Mouse (Mus musculus): ENCODE results near the gene Focad. TPM values are rescaled to one million over a fixed set of nuclear protein-coding genes. Genes with fewer than 3 reads are reported as not detected.

The Focad gene
- total RNA-seq, 1 experiment, result 14.7 TPM

GRCm38 (mm10) chr4:88136528-88136927, 42.1 kb downstream of the Focad start:
- Histone ChIP-seq H3K36me3 (ENCODE audit: control insufficient read depth, insufficient read depth, low read length, poor library complexity, severe bottlenecking) (no peaks in the 10 kb centered on the region), H3K9ac (ENCODE audit: insufficient read depth, low read depth, low read length, poor library complexity, severe bottlenecking) (no peak overlapping the region), H3K27ac (ENCODE audit: insufficient read depth, low read depth, low read length, poor library complexity, severe bottlenecking) (no peak overlapping the region), H3K4me3 (ENCODE audit: insufficient read depth in 1 of 2, low read depth in 1 of 2, low read length in 2 of 2, poor library complexity in 1 of 2, severe bottlenecking in 1 of 2) (no peak overlapping the region), H3K4me1 (ENCODE audit: control insufficient read depth in 2 of 2, insufficient read depth in 2 of 2, low read length in 2 of 2, poor library complexity in 1 of 2) (no peaks in the 10 kb centered on the region), H3K9me3 (ENCODE audit: control insufficient read depth, insufficient read depth, low read depth, low read length) (no peaks in the 10 kb centered on the region)
- no peak for DNase-seq (ENCODE audit: low read depth, low spot score)
- in situ Hi-C loops (cut with MboI; ENCODE audit: low sequenced_read_pairs in 2 of 2, unreplicated experiment in 2 of 2), result no loop called here
- no peak for TF ChIP-seq MAFK (IDR thresholded peaks at IDR 0.05; ENCODE audit: insufficient read depth, low read depth, low read length)
- no peak for TF ChIP-seq ZC3H11A (IDR thresholded peaks at IDR 0.05; ENCODE audit: borderline replicate concordance, low read depth, low read length)
- no peak for TF ChIP-seq CHD2 (IDR thresholded peaks at IDR 0.05; ENCODE audit: low read depth, low read length)

- Histone ChIP-seq H3K4me3 (ENCODE audit: insufficient read depth in 1 of 2, low read depth in 1 of 2, low read length in 2 of 2, poor library complexity in 1 of 2, severe bottlenecking in 1 of 2) (no peak overlapping the region), H3K36me3 (ENCODE audit: control insufficient read depth, insufficient read depth, low read length, poor library complexity, severe bottlenecking) (no peaks in the 10 kb centered on the region), H3K9ac (ENCODE audit: insufficient read depth, low read depth, low read length, poor library complexity, severe bottlenecking) (no peak overlapping the region), H3K27ac (ENCODE audit: insufficient read depth, low read depth, low read length, poor library complexity, severe bottlenecking) (no peak overlapping the region), H3K9me3 (ENCODE audit: control insufficient read depth, insufficient read depth, low read depth, low read length) (no peaks in the 10 kb centered on the region), H3K4me1 (ENCODE audit: control insufficient read depth in 2 of 2, insufficient read depth in 2 of 2, low read length in 2 of 2, poor library complexity in 1 of 2) (no peaks in the 10 kb centered on the region)
- no peak for DNase-seq (ENCODE audit: low read depth, low spot score)
- no peak for TF ChIP-seq HCFC1 (IDR thresholded peaks at IDR 0.05; ENCODE audit: borderline replicate concordance, insufficient read depth, low read length)
- no peak for TF ChIP-seq MAFK (IDR thresholded peaks at IDR 0.05; ENCODE audit: insufficient read depth, low read depth, low read length)
- TF ChIP-seq ZNF384 (IDR thresholded peaks at IDR 0.05; ENCODE audit: low read depth, low read length), result no peak
- no peak for TF ChIP-seq CHD2 (IDR thresholded peaks at IDR 0.05; ENCODE audit: low read depth, low read length)
- no peak for TF ChIP-seq ZC3H11A (IDR thresholded peaks at IDR 0.05; ENCODE audit: borderline replicate concordance, low read depth, low read length)
- in situ Hi-C loops (cut with MboI; ENCODE audit: low sequenced_read_pairs in 2 of 2, unreplicated experiment in 2 of 2), result no loop called here
Measured at GRCm38 (mm10) chr4:88138366-88138917, 44.0 kb downstream of the Focad start.

- no peak for TF ChIP-seq MAFK (IDR thresholded peaks at IDR 0.05; ENCODE audit: insufficient read depth, low read depth, low read length)
- TF ChIP-seq ZC3H11A (IDR thresholded peaks at IDR 0.05; ENCODE audit: borderline replicate concordance, low read depth, low read length), result no peak
- TF ChIP-seq ZNF384 (IDR thresholded peaks at IDR 0.05; ENCODE audit: low read depth, low read length), result no peak
- TF ChIP-seq HCFC1 (IDR thresholded peaks at IDR 0.05; ENCODE audit: borderline replicate concordance, insufficient read depth, low read length), result no peak
- no peak for TF ChIP-seq CHD2 (IDR thresholded peaks at IDR 0.05; ENCODE audit: low read depth, low read length)
Measured at GRCm38 (mm10) chr4:88149462-88149861, 55.0 kb downstream of the Focad start.

DNA sequence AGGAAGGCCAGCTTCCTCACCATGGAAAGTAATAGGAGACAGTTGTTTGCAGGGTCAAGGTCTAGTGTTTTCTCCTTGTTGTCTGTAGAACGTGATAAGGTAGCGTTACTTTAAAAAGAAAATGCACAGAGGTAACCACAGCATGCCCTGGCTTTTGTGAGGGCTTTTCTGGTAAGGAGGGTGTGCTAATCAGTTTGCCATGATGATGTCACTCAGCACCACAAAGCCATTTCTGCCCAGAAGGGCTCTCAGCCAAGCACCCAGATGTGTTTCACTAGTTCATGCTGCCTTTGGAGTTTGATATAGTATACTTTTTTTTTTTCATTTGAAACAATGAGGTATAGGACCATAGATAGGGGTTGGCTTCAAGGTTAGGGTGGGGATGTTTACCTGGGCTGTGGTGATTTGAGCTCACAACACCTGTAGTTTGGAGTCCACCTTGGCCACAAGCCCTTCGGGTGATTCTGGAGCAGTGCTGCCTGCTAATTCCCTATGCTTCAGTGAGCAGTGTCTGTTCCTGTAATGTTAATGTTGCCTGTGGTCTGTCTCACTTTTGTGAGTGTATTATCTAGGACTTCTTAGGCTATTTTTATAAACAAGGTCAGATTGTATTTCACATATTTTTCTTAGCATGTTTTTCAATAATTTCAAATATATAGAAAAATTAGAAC, 61.2 kb downstream of the Focad start:
- Histone ChIP-seq H3K4me3 (ENCODE audit: insufficient read depth in 1 of 2, low read depth in 1 of 2, low read length in 2 of 2, poor library complexity in 1 of 2, severe bottlenecking in 1 of 2) (no peak overlapping the region), H3K9me3 (ENCODE audit: control insufficient read depth, insufficient read depth, low read depth, low read length) (no peaks in the 10 kb centered on the region), H3K4me1 (ENCODE audit: control insufficient read depth in 2 of 2, insufficient read depth in 2 of 2, low read length in 2 of 2, poor library complexity in 1 of 2) (no peaks in the 10 kb centered on the region), H3K36me3 (ENCODE audit: control insufficient read depth, insufficient read depth, low read length, poor library complexity, severe bottlenecking) (no peaks in the 10 kb centered on the region), H3K27ac (ENCODE audit: insufficient read depth, low read depth, low read length, poor library complexity, severe bottlenecking) (no peak overlapping the region), H3K9ac (ENCODE audit: insufficient read depth, low read depth, low read length, poor library complexity, severe bottlenecking) (no peak overlapping the region)
- no peak for DNase-seq (ENCODE audit: low read depth, low spot score)
- TF ChIP-seq MAFK (IDR thresholded peaks at IDR 0.05; ENCODE audit: insufficient read depth, low read depth, low read length) (no peak), HCFC1 (IDR thresholded peaks at IDR 0.05; ENCODE audit: borderline replicate concordance, insufficient read depth, low read length) (no peak), ZC3H11A (IDR thresholded peaks at IDR 0.05; ENCODE audit: borderline replicate concordance, low read depth, low read length) (no peak), CHD2 (IDR thresholded peaks at IDR 0.05; ENCODE audit: low read depth, low read length) (no peak), ZNF384 (IDR thresholded peaks at IDR 0.05; ENCODE audit: low read depth, low read length) (no peak)
- in situ Hi-C loops (cut with MboI; ENCODE audit: low sequenced_read_pairs in 2 of 2, unreplicated experiment in 2 of 2), result no loop called here

More at GRCm38 (mm10) chr4:88149462-88149861, 55.0 kb downstream of the Focad start:
- no peak overlapping the region for H3K4me3 ChIP-seq (ENCODE audit: insufficient read depth in 1 of 2, low read depth in 1 of 2, low read length in 2 of 2, poor library complexity in 1 of 2, severe bottlenecking in 1 of 2)
- in situ Hi-C loops (cut with MboI; ENCODE audit: low sequenced_read_pairs in 2 of 2, unreplicated experiment in 2 of 2), result no loop called here
- H3K27ac ChIP-seq (ENCODE audit: insufficient read depth, low read depth, low read length, poor library complexity, severe bottlenecking), result no peak overlapping the region
- no peaks in the 10 kb centered on the region for H3K36me3 ChIP-seq (ENCODE audit: control insufficient read depth, insufficient read depth, low read length, poor library complexity, severe bottlenecking)
- no peaks in the 10 kb centered on the region for H3K4me1 ChIP-seq (ENCODE audit: control insufficient read depth in 2 of 2, insufficient read depth in 2 of 2, low read length in 2 of 2, poor library complexity in 1 of 2)
- H3K9ac ChIP-seq (ENCODE audit: insufficient read depth, low read depth, low read length, poor library complexity, severe bottlenecking), result no peak overlapping the region
- DNase-seq (ENCODE audit: low read depth, low spot score), result no peak
- no peaks in the 10 kb centered on the region for H3K9me3 ChIP-seq (ENCODE audit: control insufficient read depth, insufficient read depth, low read depth, low read length)
